ENCODE assay signal across 8 mouse cellular contexts in genomic region chr2:92141073-92141472, GRCm38 (mm10). TPM values are rescaled to one million over a fixed set of nuclear protein-coding genes. Genes with fewer than 3 reads are reported as not detected.
A peak's percentile ranks its signal among the peaks of the same experiment; 100 is the strongest.
DNase-seq lines count a peak whose midpoint lies in the region; ATAC-seq lines count a peak whose summit lies in the region.

No protein-coding gene starts in this region.

- WGBS in heart, embryonic 10.5 days: 9% methylated on average over 11 of the region's 11 CpGs
- 28% methylated on average over 10 of the region's 11 CpGs for WGBS in hindbrain, embryonic 14.5 days
- WGBS in midbrain, embryonic 13.5 days: 25% methylated on average over 11 of the region's 11 CpGs

- H3K36me3 ChIP-seq in heart, embryonic 10.5 days: no peaks in the 10 kb centered on the region
- H3K36me3 ChIP-seq in hindbrain, embryonic 14.5 days (replicated peaks; ENCODE audit: control insufficient read depth, insufficient read depth): no peaks in the 10 kb centered on the region
- H3K36me3 ChIP-seq in midbrain, embryonic 13.5 days: no peaks in the 10 kb centered on the region

- H3K27me3 ChIP-seq in heart, embryonic 10.5 days (ENCODE audit: insufficient read depth, poor library complexity, severe bottlenecking): peaks cover 5% of the 10 kb centered on the region; the same call in 1 of the 2 replicates
- H3K27me3 ChIP-seq in hindbrain, embryonic 14.5 days (ENCODE audit: control insufficient read depth, insufficient read depth, low read length): no peaks in the 10 kb centered on the region
- no peaks in the 10 kb centered on the region for H3K27me3 ChIP-seq in midbrain, embryonic 13.5 days

- DNase-seq in heart, embryonic 10.5 days (ENCODE audit: low spot score): no peak
- no peak for DNase-seq in heart, postnatal 14 days
- peak; percentile 48 for DNase-seq in embryo, embryonic 11 days
- peak; percentile 32 for DNase-seq in hindbrain, embryonic 14.5 days (ENCODE audit: low spot score)
- no peak for DNase-seq in cerebellum, postnatal 25 days
- DNase-seq in ovary, postnatal 36 days (ENCODE audit: low spot score): no peak
- DNase-seq in frontal cortex, postnatal 14 days (ENCODE audit: low spot score in 2 of 2): no peak

- H3K27ac ChIP-seq in heart, embryonic 10.5 days: peak overlapping the region; percentile 42; the same call in 1 of the 2 replicates
- no peak overlapping the region for H3K27ac ChIP-seq in hindbrain, embryonic 14.5 days
- H3K27ac ChIP-seq in midbrain, embryonic 13.5 days: no peak overlapping the region

- peak overlapping the region; percentile 8; the same call in 1 of the 2 replicates for H3K9ac ChIP-seq in hindbrain, embryonic 14.5 days
- H3K9ac ChIP-seq in midbrain, embryonic 13.5 days (replicated peaks): no peak overlapping the region

- H3K9me3 ChIP-seq in heart, embryonic 10.5 days: no peaks in the 10 kb centered on the region
- H3K9me3 ChIP-seq in hindbrain, embryonic 14.5 days (ENCODE audit: control insufficient read depth, low read length): no peaks in the 10 kb centered on the region
- no peaks in the 10 kb centered on the region for H3K9me3 ChIP-seq in midbrain, embryonic 13.5 days

- ATAC-seq in hindbrain, embryonic 14.5 days (ENCODE audit: low FRiP score): no peak
- ATAC-seq in midbrain, embryonic 13.5 days: no peak

- peaks cover 13% of the 10 kb centered on the region for H3K4me1 ChIP-seq in heart, embryonic 10.5 days
- peaks cover 5% of the 10 kb centered on the region; the same call in 1 of the 2 replicates for H3K4me1 ChIP-seq in hindbrain, embryonic 14.5 days (replicated peaks; ENCODE audit: control insufficient read depth, insufficient read depth, low read length)
- H3K4me1 ChIP-seq in midbrain, embryonic 13.5 days (replicated peaks): peaks cover 10% of the 10 kb centered on the region

- H3K4me3 ChIP-seq in heart, embryonic 10.5 days: peak overlapping the region; percentile 51
- H3K4me3 ChIP-seq in hindbrain, embryonic 14.5 days (replicated peaks; ENCODE audit: low read length): no peak overlapping the region
- no peak overlapping the region for H3K4me3 ChIP-seq in midbrain, embryonic 13.5 days (replicated peaks)

- intact Hi-C loops in heart, postnatal 14 days (cut with DNase I): no loop called here

- peak overlapping the region; percentile 30 for H3K4me2 ChIP-seq in hindbrain, embryonic 14.5 days (replicated peaks)
- H3K4me2 ChIP-seq in midbrain, embryonic 13.5 days (replicated peaks): peak overlapping the region; percentile 1

RNA-seq across cellular contexts. Expression of gene Phf21a, which starts 48.2 kb away (rescaled TPM):
- 20.6 and 30.3 TPM in 2 replicates for polyA plus RNA-seq in heart, embryonic 10.5 days (2016; fragmentation: Nextera tagmentation; extraction: Ambion mirVana)
- total RNA-seq in heart, postnatal 14 days (2021): 10 to 100 TPM; 32.6 to 33.6 TPM
- 29.6 and 32.2 TPM in 2 replicates for polyA plus RNA-seq in hindbrain, embryonic 14.5 days (2014; fragmentation: Nextera tagmentation; extraction: Ambion mirVana)
- 44.6 and 48.8 TPM in 2 replicates for polyA plus RNA-seq in midbrain, embryonic 13.5 days (2015; fragmentation: Nextera tagmentation; extraction: Ambion mirVana)

Comparison
In these comparisons a context has a peak if more than half of its experiments do, and no peak if none do; other contexts are left out.
1. DNase-seq: peak in embryo, embryonic 11 days (single experiment) and hindbrain, embryonic 14.5 days (single experiment); none in heart, embryonic 10.5 days (single experiment), heart, postnatal 14 days (0 of 2), cerebellum, postnatal 25 days (0 of 2), ovary, postnatal 36 days (single experiment) and frontal cortex, postnatal 14 days (0 of 2).